Mouse (Mus musculus): ENCODE measurements around the gene Acot5. TPM values are rescaled to one million over a fixed set of nuclear protein-coding genes. Genes with fewer than 3 reads are reported as not detected.
"Not testable (repeated sequence)": the region's sequence is repeated elsewhere in the genome, so short reads cannot be mapped to it uniquely, and the experiment has no call there.

Gene Acot5
- polyA plus RNA-seq, 1 experiment from 2014 or later: not detected

GRCm38 (mm10) chr12:84067752-84068151 is 1.4 kb upstream of the Acot5 start:
- Histone ChIP-seq H3K36me3 (ENCODE audit: insufficient read depth, low read length) (no peaks in the 10 kb centered on the region), H3K4me3 (replicated peaks; ENCODE audit: low read depth, low read length) (no peak overlapping the region), H3K27ac (no peak overlapping the region), H3K9ac (ENCODE audit: low read depth, low read length) (no peak overlapping the region), H3K27me3 (ENCODE audit: insufficient read depth, low read length) (no peaks in the 10 kb centered on the region), H3K9me3 (replicated peaks; ENCODE audit: low read length) (no peaks in the 10 kb centered on the region), H3K4me1 (replicated peaks; ENCODE audit: insufficient read depth, low read length) (no peaks in the 10 kb centered on the region), H3K4me2 (ENCODE audit: low read length) (no peak overlapping the region)
- 91% methylated on average over 4 of the region's 4 CpGs for WGBS
- ATAC-seq (replicated peaks; ENCODE audit: low FRiP score, low read depth) (no peak), DNase-seq (ENCODE audit: low spot score) (no peak)
- TF ChIP-seq CTCF (IDR thresholded peaks at IDR 0.05; ENCODE audit: low read depth): no peak

GRCm38 (mm10) chr12:84068296-84068695 is 829 bp upstream of the Acot5 start:
- H3K27ac ChIP-seq: no peak overlapping the region
- no peak for TF ChIP-seq CTCF (IDR thresholded peaks at IDR 0.05; ENCODE audit: low read depth)
- ATAC-seq (replicated peaks; ENCODE audit: low FRiP score, low read depth) (no peak), DNase-seq (ENCODE audit: low spot score) (no peak)
- H3K4me1 ChIP-seq (replicated peaks; ENCODE audit: insufficient read depth, low read length): no peaks in the 10 kb centered on the region
- no peak overlapping the region for H3K4me3 ChIP-seq (replicated peaks; ENCODE audit: low read depth, low read length)
- H3K4me2 ChIP-seq (ENCODE audit: low read length): no peak overlapping the region
- no peaks in the 10 kb centered on the region for H3K9me3 ChIP-seq (replicated peaks; ENCODE audit: low read length)
- no peaks in the 10 kb centered on the region for H3K27me3 ChIP-seq (ENCODE audit: insufficient read depth, low read length)
- no peaks in the 10 kb centered on the region for H3K36me3 ChIP-seq (ENCODE audit: insufficient read depth, low read length)
- no peak overlapping the region for H3K9ac ChIP-seq (ENCODE audit: low read depth, low read length)
- 67% methylated on average over 8 of the region's 8 CpGs for WGBS

GRCm38 (mm10) chr12:84069582-84069981 is 457 bp downstream of the Acot5 start:
- not testable (repeated sequence) for H3K27me3 ChIP-seq (ENCODE audit: insufficient read depth, low read length); H3K27ac ChIP-seq; DNase-seq (ENCODE audit: low spot score); H3K36me3 ChIP-seq (ENCODE audit: insufficient read depth, low read length); H3K9me3 ChIP-seq (replicated peaks; ENCODE audit: low read length); H3K4me1 ChIP-seq (replicated peaks; ENCODE audit: insufficient read depth, low read length)
- WGBS: 2% methylated on average over 39 of the region's 52 CpGs
- peak overlapping the region; percentile 29 for H3K4me3 ChIP-seq (replicated peaks; ENCODE audit: low read depth, low read length)
- H3K4me2 ChIP-seq (ENCODE audit: low read length): peak overlapping the region; percentile 52
- 0 out of 2 replicates have a peak, but pooled peaks have one; percentile 13 for ATAC-seq (replicated peaks; ENCODE audit: low FRiP score, low read depth)
- 0 out of 2 replicates have a peak overlapping the region, but pooled peaks have one; percentile 27 for H3K9ac ChIP-seq (ENCODE audit: low read depth, low read length)

GRCm38 (mm10) chr12:84071696-84072095 is 2.6 kb downstream of the Acot5 start:
- no peak for TF ChIP-seq CTCF (IDR thresholded peaks at IDR 0.05; ENCODE audit: low read depth)
- H3K27me3 ChIP-seq (ENCODE audit: insufficient read depth, low read length): no peaks in the 10 kb centered on the region
- WGBS: 77% methylated on average over 2 of the region's 2 CpGs
- no peaks in the 10 kb centered on the region for H3K9me3 ChIP-seq (replicated peaks; ENCODE audit: low read length)
- H3K36me3 ChIP-seq (ENCODE audit: insufficient read depth, low read length): no peaks in the 10 kb centered on the region
- DNase-seq (ENCODE audit: low spot score) (no peak), ATAC-seq (replicated peaks; ENCODE audit: low FRiP score, low read depth) (no peak)
- H3K9ac ChIP-seq (ENCODE audit: low read depth, low read length): no peak overlapping the region
- H3K4me3 ChIP-seq (replicated peaks; ENCODE audit: low read depth, low read length): no peak overlapping the region
- no peak overlapping the region for H3K27ac ChIP-seq
- no peak overlapping the region for H3K4me2 ChIP-seq (ENCODE audit: low read length)
- H3K4me1 ChIP-seq (replicated peaks; ENCODE audit: insufficient read depth, low read length): no peaks in the 10 kb centered on the region

- Histone ChIP-seq H3K9me3 (replicated peaks; ENCODE audit: low read length) (no peaks in the 10 kb centered on the region), H3K4me1 (replicated peaks; ENCODE audit: insufficient read depth, low read length) (no peaks in the 10 kb centered on the region), H3K36me3 (ENCODE audit: insufficient read depth, low read length) (no peaks in the 10 kb centered on the region), H3K9ac (ENCODE audit: low read depth, low read length) (no peak overlapping the region), H3K4me3 (replicated peaks; ENCODE audit: low read depth, low read length) (no peak overlapping the region), H3K27ac (no peak overlapping the region), H3K4me2 (ENCODE audit: low read length) (no peak overlapping the region), H3K27me3 (ENCODE audit: insufficient read depth, low read length) (no peaks in the 10 kb centered on the region)
- DNase-seq (ENCODE audit: low spot score) (no peak), ATAC-seq (replicated peaks; ENCODE audit: low FRiP score, low read depth) (no peak)
- 89% methylated on average over 4 of the region's 4 CpGs for WGBS
- TF ChIP-seq CTCF (IDR thresholded peaks at IDR 0.05; ENCODE audit: low read depth): no peak
Observed at GRCm38 (mm10) chr12:84077371-84077990, 8.4 kb downstream of the Acot5 start.

GRCm38 (mm10) chr12:84083842-84084241 is 14.7 kb downstream of the Acot5 start:
- no peak for TF ChIP-seq CTCF (IDR thresholded peaks at IDR 0.05; ENCODE audit: low read depth)
- Histone ChIP-seq H3K27me3 (ENCODE audit: insufficient read depth, low read length) (no peaks in the 10 kb centered on the region), H3K27ac (no peak overlapping the region), H3K4me1 (replicated peaks; ENCODE audit: insufficient read depth, low read length) (no peaks in the 10 kb centered on the region), H3K9ac (ENCODE audit: low read depth, low read length) (no peak overlapping the region), H3K4me2 (ENCODE audit: low read length) (no peak overlapping the region), H3K4me3 (replicated peaks; ENCODE audit: low read depth, low read length) (no peak overlapping the region), H3K36me3 (ENCODE audit: insufficient read depth, low read length) (no peaks in the 10 kb centered on the region), H3K9me3 (replicated peaks; ENCODE audit: low read length) (no peaks in the 10 kb centered on the region)
- 80% methylated on average over 2 of the region's 2 CpGs for WGBS
- ATAC-seq (replicated peaks; ENCODE audit: low FRiP score, low read depth): no peak
- DNase-seq (ENCODE audit: low spot score): no peak

GRCm38 (mm10) chr12:84084581-84084980 is 15.5 kb downstream of the Acot5 start:
- Histone ChIP-seq H3K36me3 (ENCODE audit: insufficient read depth, low read length) (no peaks in the 10 kb centered on the region), H3K9ac (ENCODE audit: low read depth, low read length) (no peak overlapping the region), H3K4me3 (replicated peaks; ENCODE audit: low read depth, low read length) (no peak overlapping the region), H3K9me3 (replicated peaks; ENCODE audit: low read length) (no peaks in the 10 kb centered on the region), H3K4me2 (ENCODE audit: low read length) (no peak overlapping the region), H3K27me3 (ENCODE audit: insufficient read depth, low read length) (no peaks in the 10 kb centered on the region), H3K4me1 (replicated peaks; ENCODE audit: insufficient read depth, low read length) (no peaks in the 10 kb centered on the region), H3K27ac (no peak overlapping the region)
- DNase-seq (ENCODE audit: low spot score): no peak
- no peak for TF ChIP-seq CTCF (IDR thresholded peaks at IDR 0.05; ENCODE audit: low read depth)
- WGBS: 81% methylated on average over 4 of the region's 4 CpGs
- ATAC-seq (replicated peaks; ENCODE audit: low FRiP score, low read depth): no peak

GRCm38 (mm10) chr12:84094666-84095065 is 25.5 kb downstream of the Acot5 start:
- H3K4me2 ChIP-seq (ENCODE audit: low read length); H3K9me3 ChIP-seq (replicated peaks; ENCODE audit: low read length); H3K27me3 ChIP-seq (ENCODE audit: insufficient read depth, low read length); H3K9ac ChIP-seq (ENCODE audit: low read depth, low read length); ATAC-seq (replicated peaks; ENCODE audit: low FRiP score, low read depth); H3K4me3 ChIP-seq (replicated peaks; ENCODE audit: low read depth, low read length); H3K4me1 ChIP-seq (replicated peaks; ENCODE audit: insufficient read depth, low read length); H3K36me3 ChIP-seq (ENCODE audit: insufficient read depth, low read length); DNase-seq (ENCODE audit: low spot score); H3K27ac ChIP-seq: not testable (repeated sequence)
- 87% methylated on average over 5 of the region's 5 CpGs for WGBS
